Mouse (Mus musculus) liver, embryonic 16.5 days (tissue): ENCODE measurements around the gene Tead4. TPM values are rescaled to one million over a fixed set of nuclear protein-coding genes. Genes with fewer than 3 reads are reported as not detected.

Source experiments
- ATAC-seq: fragments of 200-750 bp; cut with Nextera tagmentation; 2 replicates; pipeline ENCODE4 v1.8.0; 2017; ENCODE audit warnings: low read depth, mild to moderate bottlenecking, moderate number of reproducible peaks, moderate library complexity
- H3K27ac ChIP-seq: fragments of 300-500 bp; sonication (generic); 2 replicates; pipeline ENCODE4 v1.5.1; 2014; ENCODE audit warnings: mild to moderate bottlenecking, low read length
- H3K27me3 ChIP-seq: fragments of 300-500 bp; sonication (generic); 2 replicates; pipeline ENCODE4 v1.6.1; 2014; ENCODE audit warnings: low read depth, low read length, mixed read lengths; ENCODE audit not compliant: control insufficient read depth, insufficient read depth
- H3K36me3 ChIP-seq: fragments of 300-500 bp; sonication (generic); 2 replicates; pipeline ENCODE4 v1.6.1; 2014; ENCODE audit warnings: mild to moderate bottlenecking; ENCODE audit not compliant: control insufficient read depth, insufficient read depth
- H3K4me1 ChIP-seq: fragments of 300-500 bp; sonication (generic); 2 replicates; pipeline ENCODE4 v1.6.1; 2014; ENCODE audit warnings: low read depth, low read length, mixed read lengths; ENCODE audit not compliant: control insufficient read depth
- H3K4me2 ChIP-seq: fragments of 300-500 bp; sonication (generic); 2 replicates; pipeline ENCODE4 v1.6.1; 2014; ENCODE audit warnings: low read depth, low read length, mixed read lengths
- H3K4me3 ChIP-seq: fragments of 300-500 bp; sonication (generic); 2 replicates; pipeline ENCODE4 v1.5.1; 2014; ENCODE audit warnings: low read depth, mild to moderate bottlenecking, low read length
- H3K9ac ChIP-seq: fragments of 300-500 bp; sonication (generic); 2 replicates; pipeline ENCODE4 v1.6.1; 2014; ENCODE audit warnings: low read depth, low read length
- H3K9me3 ChIP-seq: fragments of 300-500 bp; sonication (generic); replicated peaks from 2 replicates; pipeline ENCODE4 v1.6.1; 2016; ENCODE audit warnings: low read length; ENCODE audit not compliant: control insufficient read depth
- WGBS: fragments of 180-500 bp; shearing (Covaris S2); extraction: QIAGEN DNeasy Blood & Tissue Kit; methylation state at CpG from one replicate; pipeline ENCODE4 v1.1.7; 2014; ENCODE audit not compliant: insufficient replicate concordance; 5-methylcytosine and 5-hydroxymethylcytosine counted together
- polyA plus RNA-seq: library from polyadenylated mRNA; unstranded; fragments of >200 nt; fragmentation: Nextera tagmentation; extraction: Ambion mirVana; gene quantifications from 2 replicates; pipeline ENCODE4 v1.2.1, GENCODE M21; 2015

Gene Tead4
- polyA plus RNA-seq, 1 experiment from 2014 or later, result 0.51 TPM

- Histone ChIP-seq H3K4me3 (no peak overlapping the region), H3K4me1 (no peaks in the 10 kb centered on the region), H3K4me2 (no peak overlapping the region), H3K36me3 (no peaks in the 10 kb centered on the region), H3K27me3 (no peaks in the 10 kb centered on the region), H3K27ac (no peak overlapping the region), H3K9me3 (no peaks in the 10 kb centered on the region), H3K9ac (no peak overlapping the region)
- WGBS, result 59% methylated on average over 5 of the region's 5 CpGs
- no peak for ATAC-seq
These were observed 121.4 kb downstream of the Tead4 start for GRCm38 (mm10) chr6:128179247-128179646.

GRCm38 (mm10) chr6:128178681-128179080 is 121.9 kb downstream of the Tead4 start:
- no peaks in the 10 kb centered on the region for H3K4me1 ChIP-seq
- no peaks in the 10 kb centered on the region for H3K9me3 ChIP-seq
- ATAC-seq, result no peak
- H3K27me3 ChIP-seq, result no peaks in the 10 kb centered on the region
- 76% methylated on average over 2 of the region's 2 CpGs for WGBS
- no peak overlapping the region for H3K4me3 ChIP-seq
- H3K9ac ChIP-seq, result no peak overlapping the region
- no peak overlapping the region for H3K4me2 ChIP-seq
- H3K36me3 ChIP-seq, result no peaks in the 10 kb centered on the region
- H3K27ac ChIP-seq, result no peak overlapping the region

Other genes with a start within 250 kb of the Tead4 start
- gene Tspan9, start 157.2 kb downstream of the Tead4 start, polyA plus RNA-seq, result 23.3 and 25.8 TPM in 2 replicates
- gene Tulp3, start 55.0 kb upstream of the Tead4 start, polyA plus RNA-seq, result 1.4 and 1.7 TPM in 2 replicates
- 48.0 and 54.8 TPM in 2 replicates for gene Rhno1, start 62.1 kb upstream of the Tead4 start, polyA plus RNA-seq
- 14.4 and 17.3 TPM in 2 replicates for gene Foxm1, start 62.1 kb upstream of the Tead4 start, polyA plus RNA-seq
- gene Tex52, start 74.6 kb upstream of the Tead4 start, polyA plus RNA-seq, result not detected in 2 replicates
- gene Gm44596, start 74.7 kb upstream of the Tead4 start, polyA plus RNA-seq, result not detected in 2 replicates
- 4.1 and 4.7 TPM in 2 replicates for gene Nrip2, start 98.5 kb upstream of the Tead4 start, polyA plus RNA-seq
- 10.5 and 11.9 TPM in 2 replicates for gene Itfg2, start 124.1 kb upstream of the Tead4 start, polyA plus RNA-seq
- gene Fkbp4, start 137.9 kb upstream of the Tead4 start, polyA plus RNA-seq, result 156 and 174 TPM in 2 replicates
- 674 and 844 TPM in 2 replicates for gene Pzp, start 225.9 kb upstream of the Tead4 start, polyA plus RNA-seq